Mouse (Mus musculus) liver, adult 2 months (tissue): ENCODE measurements around the gene Hsd17b12.

Source experiments
- CTCF ChIP-seq: fragments of 200-500 bp; IDR thresholded peaks from 2 replicates; pipeline ENCODE4 v1.5.1; 2011; ENCODE audit warnings: low read depth, low read length, control low read depth
- POLR2A ChIP-seq: fragments of 200-500 bp; IDR thresholded peaks from 2 replicates; pipeline ENCODE4 v1.6.1; 2011; ENCODE audit warnings: low read length, control low read depth; ENCODE audit not compliant: insufficient read depth; ENCODE audit errors: extremely low read depth

- no peak for TF ChIP-seq POLR2A
- TF ChIP-seq CTCF, result no peak
Observed at GRCm38 (mm10) chr2:94145146-94145542, 12.6 kb downstream of the Hsd17b12 start.
